ENCODE assay signal across 8 mouse cellular contexts in genomic region chr1:192091806-192092772, GRCm38 (mm10). TPM values are rescaled to one million over a fixed set of nuclear protein-coding genes. Genes with fewer than 3 reads are reported as not detected.
DNase-seq lines count a peak whose midpoint lies in the region; ATAC-seq and TF ChIP-seq lines count a peak whose summit lies in the region.

Traf5 (minus strand) TSS chr1:192092559.

- DNase-seq in A20 (ENCODE audit: low read depth, low spot score): peak; percentile 98
- DNase-seq in heart, embryonic 10.5 days (ENCODE audit: low spot score): peak; percentile 98
- DNase-seq in liver, adult 2 months (ENCODE audit: extremely low read depth, low read depth, low spot score): peak; percentile 89
- DNase-seq in splenic B cell, adult 2 months (ENCODE audit: low read depth, low spot score): peak; percentile 97

- peak within 1 kb of the TSS; percentile 30 for H3K27ac ChIP-seq in bone marrow macrophage, adult 2 months (ENCODE audit: insufficient read depth, low read depth, low read length)
- peak within 1 kb of the TSS; percentile 76 for H3K27ac ChIP-seq in embryonic fibroblast, embryonic 13.5 days (ENCODE audit: insufficient read depth, low read length)
- H3K27ac ChIP-seq in heart, embryonic 10.5 days: peak within 1 kb of the TSS; percentile 90
- peak within 1 kb of the TSS; percentile 83 for H3K27ac ChIP-seq in kidney, embryonic 16.5 days (ENCODE audit: low read length)
- H3K27ac ChIP-seq in liver, adult 2 months (replicated peaks; ENCODE audit: insufficient read depth, low read depth, low read length): peak within 1 kb of the TSS; percentile 70

- peak within 1 kb of the TSS; percentile 88 for H3K9ac ChIP-seq in kidney, embryonic 16.5 days (replicated peaks; ENCODE audit: low read length)
- H3K9ac ChIP-seq in liver, adult 2 months (ENCODE audit: low read depth, low read length): peak within 1 kb of the TSS; percentile 78

- H3K27me3 ChIP-seq in heart, embryonic 10.5 days (ENCODE audit: insufficient read depth, poor library complexity, severe bottlenecking): peaks cover 29% of the 10 kb centered on the region
- no peaks in the 10 kb centered on the region for H3K27me3 ChIP-seq in kidney, embryonic 16.5 days (ENCODE audit: insufficient read depth, low read length)
- H3K27me3 ChIP-seq in liver, adult 2 months (ENCODE audit: control insufficient read depth, insufficient read depth, low read length): no peaks in the 10 kb centered on the region
- no peaks in the 10 kb centered on the region for H3K27me3 ChIP-seq in myocyte (ENCODE audit: control insufficient read depth, insufficient read depth, insufficient read length)
- no peaks in the 10 kb centered on the region for H3K27me3 ChIP-seq in splenic B cell, adult 2 months (ENCODE audit: control insufficient read depth, insufficient read depth, low read length, poor library complexity, severe bottlenecking)

- TF ChIP-seq POLR2A in bone marrow macrophage, adult 2 months (IDR thresholded peaks at IDR 0.05; ENCODE audit: borderline replicate concordance, low read depth, low read length): 0 out of 2 replicates have a peak, but pooled peaks have one; percentile 26
- TF ChIP-seq POLR2A in embryonic fibroblast, embryonic 13.5 days (IDR thresholded peaks at IDR 0.05; ENCODE audit: low read depth, low read length): peak; percentile 87
- TF ChIP-seq POLR2A in liver, adult 2 months (IDR thresholded peaks at IDR 0.05; ENCODE audit: extremely low read depth, insufficient read depth, low read length): peak; percentile 93
- TF ChIP-seq POLR2A in myocyte (IDR thresholded peaks at IDR 0.05; ENCODE audit: insufficient read length, low read depth): peak; percentile 75

- H3K36me3 ChIP-seq in heart, embryonic 10.5 days: no peaks in the 10 kb centered on the region
- no peaks in the 10 kb centered on the region for H3K36me3 ChIP-seq in kidney, embryonic 16.5 days (ENCODE audit: insufficient read depth, low read length)
- H3K36me3 ChIP-seq in liver, adult 2 months (ENCODE audit: control insufficient read depth, insufficient read depth, low read length): no peaks in the 10 kb centered on the region
- H3K36me3 ChIP-seq in myocyte (ENCODE audit: control insufficient read depth, insufficient read depth): no peaks in the 10 kb centered on the region
- H3K36me3 ChIP-seq in splenic B cell, adult 2 months (ENCODE audit: control insufficient read depth, insufficient read depth, low read length, poor library complexity, severe bottlenecking): peaks cover 3% of the 10 kb centered on the region

- peak within 1 kb of the TSS; percentile 84 for H3K4me2 ChIP-seq in kidney, embryonic 16.5 days (replicated peaks; ENCODE audit: low read depth, low read length)
- H3K4me2 ChIP-seq in myocyte (ENCODE audit: low read depth): peak within 1 kb of the TSS; percentile 100

- H3K4me1 ChIP-seq in bone marrow macrophage, adult 2 months (ENCODE audit: control insufficient read depth, insufficient read depth, low read length): peaks cover 12% of the 10 kb centered on the region
- H3K4me1 ChIP-seq in embryonic fibroblast, embryonic 13.5 days (ENCODE audit: control insufficient read depth, insufficient read depth, low read length): peaks cover 3% of the 10 kb centered on the region; the same call in 1 of the 2 replicates
- peaks cover 21% of the 10 kb centered on the region for H3K4me1 ChIP-seq in heart, embryonic 10.5 days
- H3K4me1 ChIP-seq in kidney, embryonic 16.5 days (ENCODE audit: insufficient read depth, low read length): peaks cover 16% of the 10 kb centered on the region
- peaks cover 16% of the 10 kb centered on the region for H3K4me1 ChIP-seq in liver, adult 2 months (ENCODE audit: control insufficient read depth, insufficient read depth, low read length)

- H3K9me3 ChIP-seq in heart, embryonic 10.5 days: no peaks in the 10 kb centered on the region
- H3K9me3 ChIP-seq in kidney, embryonic 16.5 days (ENCODE audit: low read length): no peaks in the 10 kb centered on the region

- H3K79me2 ChIP-seq in liver, adult 2 months (ENCODE audit: control insufficient read depth, insufficient read depth, low read length): peaks cover 16% of the 10 kb centered on the region; the same call in 1 of the 2 replicates
- H3K79me2 ChIP-seq in myocyte (ENCODE audit: control insufficient read depth, insufficient read depth): peaks cover 24% of the 10 kb centered on the region

- ATAC-seq in kidney, embryonic 16.5 days (ENCODE audit: low FRiP score, low TSS enrichment): peak; percentile 98

- H3K4me3 ChIP-seq in bone marrow macrophage, adult 2 months (ENCODE audit: insufficient read depth, low read length): peak within 1 kb of the TSS; percentile 65
- peak within 1 kb of the TSS; percentile 71 for H3K4me3 ChIP-seq in embryonic fibroblast, embryonic 13.5 days (ENCODE audit: insufficient read depth, low read length)
- peak within 1 kb of the TSS; percentile 70 for H3K4me3 ChIP-seq in heart, embryonic 10.5 days
- peak within 1 kb of the TSS; percentile 76 for H3K4me3 ChIP-seq in kidney, embryonic 16.5 days (ENCODE audit: low read length)
- peak within 1 kb of the TSS; percentile 82 for H3K4me3 ChIP-seq in liver, adult 2 months (ENCODE audit: insufficient read depth, low read depth, low read length)
- peak within 1 kb of the TSS; percentile 39 for H3K4me3 ChIP-seq in myocyte

- WGBS in heart, embryonic 10.5 days: 2% methylated on average over 63 of the region's 63 CpGs
- 1% methylated on average over 63 of the region's 63 CpGs for WGBS in kidney, embryonic 16.5 days
- WGBS in liver, adult 2 months: under 1% methylated on average over 63 of the region's 63 CpGs

- H3ac ChIP-seq in myocyte (ENCODE audit: control insufficient read depth, insufficient read length): peak within 1 kb of the TSS; percentile 17

- TF ChIP-seq CTCF in bone marrow macrophage, adult 2 months (IDR thresholded peaks at IDR 0.05; ENCODE audit: low read depth, low read length): no peak
- no peak for TF ChIP-seq CTCF in embryonic fibroblast, embryonic 13.5 days (IDR thresholded peaks at IDR 0.05; ENCODE audit: borderline replicate concordance, insufficient read depth, low read length)
- 0 out of 2 replicates have a peak, but pooled peaks have one; percentile 9 for TF ChIP-seq CTCF in liver, adult 2 months (IDR thresholded peaks at IDR 0.05; ENCODE audit: low read depth, low read length)

TF ChIP-seq in myocyte, 11 proteins besides CTCF, POLR2A, EP300 and RAD21:
- peak; percentile 52 for TF ChIP-seq POLR2AphosphoS2 (IDR thresholded peaks at IDR 0.05; ENCODE audit: insufficient read length, low read depth)
- TF ChIP-seq TCF3 (IDR thresholded peaks at IDR 0.05; ENCODE audit: insufficient read length, low read depth): no peak
- TF ChIP-seq SRF (IDR thresholded peaks at IDR 0.05; ENCODE audit: control insufficient read depth, insufficient read length, low read depth): peak; percentile 91

RNA-seq across cellular contexts. Expression of gene Traf5, which starts in this region (rescaled TPM):
- 27.2 and 29.8 TPM in 2 replicates for polyA plus RNA-seq in bone marrow macrophage, adult 2 months (2012; ENCODE audit: insufficient read depth, insufficient read length, missing spikeins)
- polyA plus RNA-seq in embryonic fibroblast, embryonic 13.5 days (2011; ENCODE audit: insufficient read length, low read depth, missing spikeins): 19.4 and 21.9 TPM in 2 replicates
- polyA plus RNA-seq in heart, embryonic 10.5 days (2016; fragmentation: Nextera tagmentation; extraction: Ambion mirVana): 6.3 and 8.5 TPM in 2 replicates
- 23.6 and 25.2 TPM in 2 replicates for polyA plus RNA-seq in kidney, embryonic 16.5 days (2015; fragmentation: Nextera tagmentation; extraction: Ambion mirVana)
- 7.3 and 7.5 TPM in 2 replicates for total RNA-seq in liver, adult 2 months (2014; rRNA removed)
- 3.3 and 3.5 TPM in 2 replicates for polyA plus RNA-seq in liver, adult 2 months (2012; rRNA removed)
- 10.8 TPM for polyA plus RNA-seq in myocyte (2012; fragmentation: generic; extraction: Trizol)

Comparison
In these comparisons a context has a peak if more than half of its experiments do, and no peak if none do; other contexts are left out.
1. Peak in every context shown above with its lines: DNase-seq, ATAC-seq, H3K4me3 ChIP-seq and H3K27ac ChIP-seq.
2. H3K27ac ChIP-seq: peak in every context shown above with its lines; median percentile 90 in heart, embryonic 10.5 days; 83 in kidney, embryonic 16.5 days; 76 in embryonic fibroblast, embryonic 13.5 days; 70 in liver, adult 2 months; 30 in bone marrow macrophage, adult 2 months.
3. POLR2A ChIP-seq: peak in every context shown above with its lines; median percentile 93 in liver, adult 2 months; 87 in embryonic fibroblast, embryonic 13.5 days; 75 in myocyte; 26 in bone marrow macrophage, adult 2 months.